Mouse (Mus musculus) hindbrain, embryonic 11.5 days (tissue): ENCODE measurements around the gene Nup85. TPM values are rescaled to one million over a fixed set of nuclear protein-coding genes. Genes with fewer than 3 reads are reported as not detected.

ENCODE experiments used
- ATAC-seq: fragments of 200-750 bp; cut with Nextera tagmentation; 2 replicates; pipeline ENCODE4 v1.8.0; 2017; ENCODE audit warnings: mild to moderate bottlenecking, moderate TSS enrichment, moderate library complexity; ENCODE audit not compliant: low FRiP score
- DNase-seq: peaks from one replicate; pipeline ENCODE4 v3.0.0-alpha.2; 2015; ENCODE audit warnings: low spot score
- H3K27ac ChIP-seq: fragments of 300-500 bp; sonication (generic); 2 replicates; pipeline ENCODE4 v1.5.1; 2014; ENCODE audit warnings: mild to moderate bottlenecking, low read depth, low read length
- H3K27me3 ChIP-seq: fragments of 300-500 bp; sonication (generic); 2 replicates; pipeline ENCODE4 v1.6.1; 2014; ENCODE audit warnings: mild to moderate bottlenecking, low read length, moderate library complexity, mixed read lengths; ENCODE audit not compliant: control insufficient read depth, insufficient read depth
- H3K36me3 ChIP-seq: fragments of 300-500 bp; sonication (generic); 2 replicates; pipeline ENCODE4 v1.6.1; 2014; ENCODE audit warnings: mild to moderate bottlenecking, low read length, moderate library complexity, mixed read lengths; ENCODE audit not compliant: control insufficient read depth, insufficient read depth
- H3K4me1 ChIP-seq: fragments of 300-500 bp; sonication (generic); replicated peaks from 2 replicates; pipeline ENCODE4 v1.6.1; 2014; ENCODE audit warnings: low read length, mixed read lengths; ENCODE audit not compliant: control insufficient read depth, insufficient read depth
- H3K4me2 ChIP-seq: fragments of 300-500 bp; sonication (generic); replicated peaks from 2 replicates; pipeline ENCODE4 v1.6.1; 2014; ENCODE audit warnings: mild to moderate bottlenecking, low read depth, low read length
- H3K4me3 ChIP-seq: fragments of 300-500 bp; sonication (generic); 2 replicates; pipeline ENCODE4 v1.5.1; 2014; ENCODE audit warnings: low read depth, low read length
- H3K9ac ChIP-seq: fragments of 300-500 bp; sonication (generic); 2 replicates; pipeline ENCODE4 v1.6.1; 2014; ENCODE audit warnings: low read depth, low read length
- H3K9me3 ChIP-seq: fragments of 300-500 bp; sonication (generic); 2 replicates; pipeline ENCODE4 v1.6.1; 2016; ENCODE audit warnings: low read length; ENCODE audit not compliant: control insufficient read depth
- WGBS: fragments of 180-500 bp; shearing (Covaris S2); extraction: QIAGEN DNeasy Blood & Tissue Kit; methylation state at CpG from one replicate; pipeline ENCODE4 v1.1.7; 2014; 5-methylcytosine and 5-hydroxymethylcytosine counted together
- polyA plus RNA-seq: library from polyadenylated mRNA; unstranded; fragments of >200 nt; fragmentation: Nextera tagmentation; extraction: Ambion mirVana; gene quantifications from 2 replicates; pipeline ENCODE4 v1.2.1, GENCODE M21; 2014

Gene Nup85
- 156 and 175 TPM in 2 replicates for polyA plus RNA-seq

DNA sequence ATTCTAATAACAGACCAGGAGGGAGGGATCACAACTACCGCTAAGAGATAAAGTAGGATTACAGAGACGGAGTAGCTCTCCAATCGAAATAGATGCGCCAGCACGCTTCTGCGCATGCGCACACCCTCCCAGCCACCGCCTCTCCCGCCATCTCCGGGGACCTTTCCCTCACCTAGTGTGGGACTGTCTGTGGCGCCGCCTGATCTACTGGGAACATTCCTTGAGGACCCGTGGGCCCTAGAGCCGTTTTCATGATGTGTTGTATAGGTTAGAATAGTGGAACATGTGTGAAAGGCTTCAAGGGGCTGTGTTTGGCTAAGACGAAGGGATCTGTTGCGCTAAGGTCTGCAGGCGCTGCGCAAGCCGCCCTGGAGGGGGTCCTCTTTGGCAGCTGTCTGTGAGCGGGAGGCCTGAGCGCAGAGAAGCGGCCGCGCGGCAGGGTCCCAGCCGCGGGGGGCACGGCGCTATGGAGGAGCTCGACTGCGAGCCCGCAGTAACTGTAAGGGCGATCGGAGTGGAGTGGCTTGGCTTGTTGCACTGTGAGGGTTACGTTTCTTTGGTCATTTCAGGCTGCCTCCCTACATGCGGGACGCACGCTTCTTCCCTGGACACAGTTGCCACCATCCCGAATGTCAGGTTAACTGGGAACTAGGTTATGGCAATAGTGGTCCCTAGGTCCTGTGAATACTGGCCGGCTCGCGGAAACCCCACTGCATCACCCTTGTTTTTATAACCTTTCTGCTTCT lies at the start of gene Nup85:
Nup85 (plus strand) TSS at position 371 of the 746 bp plus-strand sequence.
- under 1% methylated on average over 42 of the region's 42 CpGs for WGBS
- peak within 1 kb of the TSS; percentile 67 for H3K4me2 ChIP-seq
- peaks cover 2% of the 10 kb centered on the region; the same call in 1 of the 2 replicates for H3K4me1 ChIP-seq
- H3K4me3 ChIP-seq: peak within 1 kb of the TSS; percentile 79
- H3K27me3 ChIP-seq: no peaks in the 10 kb centered on the region
- no peaks in the 10 kb centered on the region for H3K36me3 ChIP-seq
- peak within 1 kb of the TSS; percentile 80 for H3K9ac ChIP-seq
- DNase-seq: peak; percentile 99
- peak; percentile 85 for ATAC-seq
- H3K27ac ChIP-seq: peak within 1 kb of the TSS; percentile 32; the same call in 1 of the 2 replicates
- H3K9me3 ChIP-seq: no peaks in the 10 kb centered on the region

GRCm38 (mm10) chr11:115515021-115515420 lies 49.2 kb upstream of the Nup85 start:
- H3K27me3 ChIP-seq: no peaks in the 10 kb centered on the region
- no peak overlapping the region for H3K4me3 ChIP-seq
- H3K27ac ChIP-seq: no peak overlapping the region
- H3K4me1 ChIP-seq: peaks cover 16% of the 10 kb centered on the region; the same call in 1 of the 2 replicates
- ATAC-seq: no peak
- 72% methylated on average over 6 of the region's 6 CpGs for WGBS
- no peak overlapping the region for H3K4me2 ChIP-seq
- H3K36me3 ChIP-seq: no peaks in the 10 kb centered on the region
- no peaks in the 10 kb centered on the region for H3K9me3 ChIP-seq
- DNase-seq: no peak
- no peak overlapping the region for H3K9ac ChIP-seq

GRCm38 (mm10) chr11:115516942-115517341 lies 47.3 kb upstream of the Nup85 start:
- Histone ChIP-seq H3K27me3 (no peaks in the 10 kb centered on the region), H3K9me3 (no peaks in the 10 kb centered on the region), H3K4me3 (no peak overlapping the region), H3K4me1 (no peaks in the 10 kb centered on the region), H3K9ac (no peak overlapping the region), H3K27ac (no peak overlapping the region), H3K36me3 (no peaks in the 10 kb centered on the region), H3K4me2 (no peak overlapping the region)
- WGBS: 85% methylated on average over 5 of the region's 5 CpGs
- no peak for DNase-seq
- ATAC-seq: no peak

DNA sequence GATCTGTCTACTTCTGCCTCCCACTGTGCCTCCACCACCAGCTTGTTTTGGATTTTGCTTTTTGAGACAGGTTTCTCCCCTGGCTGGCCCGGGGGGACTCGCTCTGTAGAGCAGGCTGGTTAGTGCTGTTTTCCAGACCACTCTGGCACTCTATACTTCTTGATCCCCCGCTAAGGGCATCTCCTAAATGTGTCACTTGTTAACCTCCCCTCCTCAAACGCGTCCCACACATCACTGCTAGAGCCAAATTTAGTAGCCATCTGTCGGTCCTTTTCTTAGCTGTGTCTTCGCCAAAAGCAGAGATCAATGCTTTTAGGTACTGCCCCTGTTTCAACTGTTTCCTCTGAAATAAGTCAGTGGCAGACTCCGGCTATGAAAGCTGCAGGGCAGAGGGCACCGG lies 45.5 kb upstream of the Nup85 start:
- no peak for ATAC-seq
- Histone ChIP-seq H3K9me3 (no peaks in the 10 kb centered on the region), H3K27me3 (no peaks in the 10 kb centered on the region), H3K9ac (no peak overlapping the region), H3K4me2 (no peak overlapping the region), H3K4me1 (no peaks in the 10 kb centered on the region), H3K4me3 (no peak overlapping the region), H3K36me3 (0 out of 2 replicates have a peak, but pooled peaks cover 2% of the 10 kb centered on the region), H3K27ac (no peak overlapping the region)
- DNase-seq: no peak
- WGBS: 78% methylated on average over 9 of the region's 9 CpGs

- WGBS: 91% methylated on average over 3 of the region's 3 CpGs
- no peak for ATAC-seq
- Histone ChIP-seq H3K36me3 (0 out of 2 replicates have a peak, but pooled peaks cover 2% of the 10 kb centered on the region), H3K4me1 (no peaks in the 10 kb centered on the region), H3K4me2 (no peak overlapping the region), H3K9ac (no peak overlapping the region), H3K4me3 (no peak overlapping the region), H3K27me3 (no peaks in the 10 kb centered on the region), H3K9me3 (no peaks in the 10 kb centered on the region), H3K27ac (no peak overlapping the region)
- no peak for DNase-seq
Measured at GRCm38 (mm10) chr11:115519581-115519980, 44.7 kb upstream of the Nup85 start.

DNA sequence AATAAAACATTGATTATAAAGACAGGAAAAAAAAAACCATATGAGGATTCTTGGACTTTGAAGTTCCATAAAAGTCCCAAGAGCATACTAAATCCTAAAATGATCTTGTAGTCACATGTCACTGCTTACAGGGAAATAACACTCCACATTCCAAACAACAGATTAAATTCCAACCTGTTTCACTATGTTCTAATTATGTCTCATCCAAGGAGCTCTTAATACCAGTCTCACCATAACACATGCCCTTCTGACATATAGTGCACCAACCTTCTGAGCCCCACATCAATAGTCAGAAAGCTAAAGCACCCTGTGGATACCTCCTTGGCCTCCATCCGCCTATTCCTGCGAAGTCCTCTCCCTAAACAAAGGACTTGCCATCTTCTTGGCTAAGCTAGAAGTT lies 44.0 kb upstream of the Nup85 start:
- no peak for DNase-seq
- Histone ChIP-seq H3K36me3 (0 out of 2 replicates have a peak, but pooled peaks cover 2% of the 10 kb centered on the region), H3K4me3 (no peak overlapping the region), H3K4me2 (no peak overlapping the region), H3K27me3 (no peaks in the 10 kb centered on the region), H3K4me1 (no peaks in the 10 kb centered on the region), H3K9ac (no peak overlapping the region), H3K27ac (no peak overlapping the region), H3K9me3 (no peaks in the 10 kb centered on the region)
- WGBS: 61% methylated on average over 2 of the region's 2 CpGs
- ATAC-seq: no peak

DNA sequence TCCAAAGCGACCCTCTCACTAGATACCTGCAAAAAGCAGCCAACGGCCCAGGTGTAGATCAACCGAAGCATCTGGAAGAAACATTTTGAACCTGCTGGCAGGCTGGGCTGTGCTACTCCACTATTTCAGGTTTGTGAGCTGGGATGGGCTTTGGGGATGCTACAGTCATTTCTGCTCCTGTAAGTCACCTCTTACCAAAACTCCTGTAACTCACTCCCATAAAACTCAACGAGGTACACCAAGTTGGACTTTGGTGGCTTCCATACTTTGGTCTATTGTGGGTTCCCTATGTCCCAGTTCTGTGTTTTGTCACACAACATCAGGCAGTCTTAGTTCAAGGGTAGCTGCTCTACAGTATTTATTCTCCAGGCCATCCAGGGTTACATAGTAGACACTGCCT lies 43.2 kb upstream of the Nup85 start:
- Histone ChIP-seq H3K27ac (no peak overlapping the region), H3K4me2 (no peak overlapping the region), H3K4me3 (no peak overlapping the region), H3K9me3 (no peaks in the 10 kb centered on the region), H3K27me3 (no peaks in the 10 kb centered on the region), H3K36me3 (0 out of 2 replicates have a peak, but pooled peaks cover 4% of the 10 kb centered on the region), H3K4me1 (no peaks in the 10 kb centered on the region), H3K9ac (no peak overlapping the region)
- DNase-seq: no peak
- 82% methylated on average over 4 of the region's 4 CpGs for WGBS
- ATAC-seq: no peak

- no peaks in the 10 kb centered on the region for H3K4me1 ChIP-seq
- no peak overlapping the region for H3K9ac ChIP-seq
- H3K4me2 ChIP-seq: no peak overlapping the region
- H3K36me3 ChIP-seq: peaks cover 5% of the 10 kb centered on the region; the same call in 1 of the 2 replicates
- 91% methylated on average over 2 of the region's 2 CpGs for WGBS
- DNase-seq (no peak), ATAC-seq (no peak)
- no peak overlapping the region for H3K27ac ChIP-seq
- H3K9me3 ChIP-seq: no peaks in the 10 kb centered on the region
- no peaks in the 10 kb centered on the region for H3K27me3 ChIP-seq
- H3K4me3 ChIP-seq: no peak overlapping the region
Measured at GRCm38 (mm10) chr11:115522238-115522637, 42.0 kb upstream of the Nup85 start.

DNA sequence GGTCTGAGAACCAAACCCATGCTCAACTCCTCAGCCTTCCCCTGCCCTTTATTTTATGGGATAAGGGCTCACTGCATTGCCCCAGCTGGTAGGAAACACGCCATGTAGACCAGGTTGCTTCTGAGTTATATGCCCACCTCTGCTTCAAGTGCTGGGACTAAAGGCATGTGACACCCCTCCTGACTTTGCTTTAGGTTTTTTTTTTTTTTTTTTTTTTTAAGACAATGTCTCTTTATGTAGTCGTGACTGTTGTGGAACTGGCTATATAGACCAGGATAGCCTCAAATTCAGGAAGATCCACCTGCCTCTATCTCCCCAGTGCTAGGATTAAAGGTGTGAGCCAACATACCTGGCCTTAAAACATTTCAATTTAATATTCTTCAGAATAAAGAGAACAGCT lies 41.5 kb upstream of the Nup85 start:
- Histone ChIP-seq H3K9ac (no peak overlapping the region), H3K27me3 (no peaks in the 10 kb centered on the region), H3K4me3 (no peak overlapping the region), H3K9me3 (no peaks in the 10 kb centered on the region), H3K36me3 (peaks cover 7% of the 10 kb centered on the region; the same call in 1 of the 2 replicates), H3K4me1 (no peaks in the 10 kb centered on the region), H3K27ac (no peak overlapping the region), H3K4me2 (no peak overlapping the region)
- ATAC-seq (no peak), DNase-seq (no peak)
- WGBS: 81% methylated on average over 2 of the region's 2 CpGs
